Mouse (Mus musculus): ENCODE results near the gene Tpr. TPM values are rescaled to one million over a fixed set of nuclear protein-coding genes. Genes with fewer than 3 reads are reported as not detected.

The Tpr gene
- total RNA-seq, 2 experiments from 2014 or later: 105 to 115 TPM

- no peak for DNase-seq (ENCODE audit: low spot score in 2 of 2)
Observed at GRCm38 (mm10) chr1:150459599-150459998, 67.0 kb downstream of the Tpr start.

DNA sequence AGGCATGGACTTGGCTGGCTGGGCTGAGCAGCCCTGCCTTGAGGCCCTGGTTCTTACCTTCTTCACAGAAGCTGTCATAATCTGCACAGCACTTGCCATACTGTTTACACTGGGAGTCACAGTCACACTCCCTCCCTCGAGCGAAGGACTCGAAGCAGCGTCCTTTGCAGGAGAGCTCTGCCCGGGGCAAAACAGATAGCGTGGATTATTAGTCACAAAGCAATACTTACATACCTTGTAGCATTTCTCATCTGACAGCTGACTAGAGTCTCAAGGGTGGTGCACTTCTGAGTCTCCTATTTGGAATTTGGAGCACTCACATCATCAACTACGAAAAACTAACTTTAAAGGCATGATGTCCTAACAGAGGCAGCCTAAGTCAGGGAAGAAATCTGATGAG, 68.0 kb downstream of the Tpr start:
- no peak for DNase-seq (ENCODE audit: low spot score in 2 of 2)

- no peak for DNase-seq (ENCODE audit: low spot score in 2 of 2)
Observed at GRCm38 (mm10) chr1:150463068-150463467, 70.4 kb downstream of the Tpr start.

GRCm38 (mm10) chr1:150463691-150464090, 71.1 kb downstream of the Tpr start:
- DNase-seq (ENCODE audit: low spot score in 2 of 2): no peak

GRCm38 (mm10) chr1:150465364-150465763, 72.7 kb downstream of the Tpr start:
- no peak for DNase-seq (ENCODE audit: low spot score in 2 of 2)

DNA sequence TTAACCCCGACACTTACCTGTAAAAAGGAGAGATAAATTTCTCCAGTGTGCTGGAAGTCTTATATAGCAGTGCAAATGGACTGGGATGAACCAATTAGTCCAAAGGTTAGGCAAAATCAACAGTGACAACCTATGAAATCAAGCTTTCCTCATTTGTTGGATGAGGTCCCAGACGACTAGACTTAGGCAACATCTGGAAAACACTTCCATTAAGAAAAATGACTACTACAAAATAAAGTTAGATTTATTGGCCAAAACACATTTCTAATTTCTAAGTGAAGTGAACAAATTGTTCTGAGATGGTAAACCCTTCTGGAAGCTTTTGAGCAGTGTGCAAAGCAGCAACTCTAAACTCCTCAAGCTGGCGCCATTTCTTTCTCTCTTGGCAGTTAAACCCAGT, 73.5 kb downstream of the Tpr start, which contains the start of gene Prg4:
TSS of gene Prg4 (minus strand) at position 34 of the 400 bp plus-strand sequence.
- DNase-seq (ENCODE audit: low spot score in 2 of 2): no peak

GRCm38 (mm10) chr1:150469992-150470391, 77.4 kb downstream of the Tpr start:
- no peak for DNase-seq (ENCODE audit: low spot score in 2 of 2)

GRCm38 (mm10) chr1:150472525-150472924, 79.9 kb downstream of the Tpr start:
- DNase-seq (ENCODE audit: low spot score in 2 of 2): no peak

GRCm38 (mm10) chr1:150480674-150481073, 88.0 kb downstream of the Tpr start:
- DNase-seq (ENCODE audit: low spot score in 2 of 2): peak in 1 of 2 experiments; percentile 6

DNA sequence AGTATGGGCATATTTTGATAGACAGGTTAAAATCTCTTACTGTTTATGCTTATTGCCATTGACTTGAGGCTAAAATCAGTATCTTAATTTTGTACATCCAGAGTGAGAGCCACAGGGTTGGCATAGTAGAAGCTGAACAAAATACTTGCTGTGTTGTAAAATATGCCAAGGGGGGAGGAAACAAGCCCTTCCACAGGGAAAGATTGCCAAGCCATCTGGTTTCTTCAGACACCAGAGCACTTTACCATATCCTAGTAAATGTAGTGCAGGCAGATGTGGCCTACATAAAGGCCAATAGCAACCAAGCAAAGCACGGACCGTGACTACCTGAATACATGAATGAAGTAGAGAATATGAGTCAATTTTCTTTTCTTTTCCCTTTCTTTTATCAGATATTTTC, 96.5 kb downstream of the Tpr start:
- no peak for DNase-seq (ENCODE audit: low spot score in 2 of 2)

GRCm38 (mm10) chr1:150496626-150497302, 104.1 kb downstream of the Tpr start:
- DNase-seq (ENCODE audit: low spot score in 2 of 2): no peak

- peak in 1 of 2 experiments; percentile 49 for DNase-seq (ENCODE audit: low spot score in 2 of 2)
Observed at GRCm38 (mm10) chr1:150497690-150498089, 105.1 kb downstream of the Tpr start.

- DNase-seq (ENCODE audit: low spot score in 2 of 2): no peak
Observed at GRCm38 (mm10) chr1:150498177-150498576, 105.5 kb downstream of the Tpr start.

Other genes with a start within 250 kb of the Tpr start
- not detected for gene Pdc, start 73.4 kb upstream of the Tpr start, total RNA-seq (2021)
- gene Odr4, start 242 bp downstream of the Tpr start, total RNA-seq (2021): 10 to 100 TPM; 46.1 to 52.4 TPM
- under 1 TPM; 0.16 to 0.74 TPM for gene Prg4, start 73.3 kb downstream of the Tpr start, total RNA-seq (2021)